Mouse (Mus musculus) right cerebral cortex, postnatal 25 days (tissue): ENCODE results near the gene Ccdc12.

Experiments
- DNase-seq: peaks from one replicate; pipeline ENCODE4 v3.0.0; 2022

The Ccdc12 gene

DNA sequence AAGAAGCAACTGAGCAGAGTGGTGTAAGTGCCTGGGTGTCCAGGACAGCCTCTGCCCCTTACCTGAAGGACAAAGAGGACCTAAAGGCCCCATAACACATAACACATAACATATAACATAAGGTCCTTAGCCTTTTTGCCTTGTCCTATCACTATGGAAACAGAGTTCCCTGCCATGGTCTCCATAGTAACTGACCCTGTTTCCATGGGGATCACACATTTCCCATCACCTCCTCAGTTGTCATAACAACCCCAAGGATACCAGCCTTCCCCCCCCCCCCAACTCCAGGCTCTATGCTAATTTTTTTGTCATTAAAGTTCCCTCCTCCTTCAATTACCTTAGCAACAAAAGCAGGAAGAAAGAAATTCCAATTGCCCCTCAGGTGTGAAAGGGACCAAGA is 6.5 kb upstream of the Ccdc12 start:
- no peak for DNase-seq

- no peak for DNase-seq
These were observed 4.2 kb upstream of the Ccdc12 start for GRCm38 (mm10) chr9:110651931-110652722.

DNA sequence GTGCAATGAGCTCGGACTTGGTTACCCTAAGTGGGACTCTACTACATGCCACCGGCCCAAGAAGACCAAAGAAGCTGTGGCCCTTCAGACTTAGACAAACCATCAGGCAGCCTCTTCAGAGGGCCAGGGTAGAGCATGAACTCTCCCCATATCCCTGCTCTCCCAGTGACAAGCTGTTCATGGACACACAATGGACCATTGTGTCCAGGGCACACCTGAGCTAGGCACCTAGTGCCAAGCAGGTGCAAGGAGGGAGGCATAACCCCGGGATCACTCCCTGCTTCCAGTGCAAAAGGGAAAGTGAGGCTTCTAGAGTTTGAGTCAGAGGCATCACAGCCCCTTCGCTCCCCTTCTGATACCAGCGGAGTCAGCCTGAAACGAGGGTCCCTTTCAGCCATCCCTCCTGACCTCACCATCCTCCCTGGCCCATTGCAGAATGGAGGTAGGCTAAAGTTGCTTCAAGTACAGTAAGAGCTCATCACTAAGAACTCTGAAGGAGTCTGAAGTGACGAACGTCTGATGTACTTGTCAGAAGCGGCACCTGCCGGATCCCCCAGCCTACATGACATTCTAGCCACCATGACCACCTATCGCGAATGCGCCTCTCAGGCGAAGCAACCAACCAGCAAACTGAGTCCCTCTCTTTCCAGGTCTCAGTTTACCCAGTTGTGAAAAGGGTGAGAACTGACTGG is 3.2 kb upstream of the Ccdc12 start:
- DNase-seq, result no peak

- DNase-seq, result peak; percentile 75
These were observed 2.4 kb upstream of the Ccdc12 start, which contains the start of gene Nbeal2 for GRCm38 (mm10) chr9:110653655-110654461. Gene Nbeal2, minus strand, starts transcription at chr9:110654161.

- DNase-seq, result no peak
These were observed 1.3 kb upstream of the Ccdc12 start for GRCm38 (mm10) chr9:110654726-110655650.

DNA sequence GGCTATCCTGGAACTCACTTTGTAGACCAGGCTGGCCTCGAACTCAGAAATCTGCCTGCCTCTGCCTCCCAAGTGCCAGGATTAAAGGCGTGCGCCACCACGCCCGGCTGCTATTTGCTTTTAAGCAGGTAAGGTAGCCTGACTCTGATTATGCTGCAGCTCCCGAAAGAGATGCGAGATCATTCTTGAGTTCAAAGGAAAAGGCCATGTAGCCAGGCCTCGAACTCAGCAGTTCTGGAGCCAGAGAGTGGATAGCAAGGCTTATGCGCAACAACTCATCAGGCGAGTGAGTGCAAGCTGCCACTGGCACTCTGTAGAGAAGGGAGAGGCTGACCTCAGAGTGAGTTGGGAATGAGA is 674 bp upstream of the Ccdc12 start:
- no peak for DNase-seq

- no peak for DNase-seq
These were observed 1.3 kb downstream of the Ccdc12 start for GRCm38 (mm10) chr9:110657474-110658078.

GRCm38 (mm10) chr9:110659521-110659920 is 3.2 kb downstream of the Ccdc12 start:
- DNase-seq, result no peak

DNA sequence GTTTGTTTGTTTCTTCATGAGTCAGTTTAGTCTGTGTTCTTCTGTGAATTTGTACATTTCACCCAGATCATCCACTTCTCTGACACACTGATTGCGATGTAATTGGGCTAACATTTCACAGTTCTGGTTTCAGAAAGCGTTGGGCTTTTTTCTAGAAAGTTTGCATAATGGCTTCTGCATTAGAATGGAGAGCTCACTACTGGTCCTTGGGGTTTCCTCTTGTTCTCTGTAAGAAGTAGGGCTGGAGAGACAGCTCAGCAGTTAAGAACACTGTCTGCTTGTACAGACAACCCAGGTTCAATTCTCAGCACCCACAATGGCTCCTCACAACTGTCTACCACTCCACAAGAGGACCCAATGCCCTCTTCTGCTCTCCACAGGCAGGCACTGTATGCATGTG is 3.9 kb downstream of the Ccdc12 start:
- no peak for DNase-seq

- DNase-seq, result no peak
These were observed 4.7 kb downstream of the Ccdc12 start for GRCm38 (mm10) chr9:110660856-110661612.

GRCm38 (mm10) chr9:110662844-110663243 is 6.5 kb downstream of the Ccdc12 start:
- DNase-seq, result no peak

DNA sequence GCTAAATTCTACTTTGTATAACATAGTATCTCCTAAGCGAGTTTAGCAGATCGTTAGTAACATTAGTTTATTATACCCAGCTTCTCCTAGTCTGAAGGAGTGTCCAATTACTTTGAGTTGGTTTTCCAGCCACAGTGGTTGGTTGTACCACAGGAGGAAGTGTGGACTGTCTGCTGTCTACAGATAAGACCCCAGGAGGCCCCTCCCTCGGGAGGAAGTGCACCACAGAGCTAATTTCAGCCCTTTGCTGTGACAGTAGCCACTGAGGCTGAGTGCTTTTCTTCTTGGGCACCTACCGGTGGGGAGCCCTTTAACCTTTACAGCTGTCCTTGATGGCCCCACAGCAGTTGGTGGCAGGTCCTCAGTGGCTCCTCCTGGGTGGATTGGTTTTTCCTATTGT is 9.6 kb downstream of the Ccdc12 start:
- no peak for DNase-seq

GRCm38 (mm10) chr9:110666374-110666773 is 10.1 kb downstream of the Ccdc12 start:
- no peak for DNase-seq

DNA sequence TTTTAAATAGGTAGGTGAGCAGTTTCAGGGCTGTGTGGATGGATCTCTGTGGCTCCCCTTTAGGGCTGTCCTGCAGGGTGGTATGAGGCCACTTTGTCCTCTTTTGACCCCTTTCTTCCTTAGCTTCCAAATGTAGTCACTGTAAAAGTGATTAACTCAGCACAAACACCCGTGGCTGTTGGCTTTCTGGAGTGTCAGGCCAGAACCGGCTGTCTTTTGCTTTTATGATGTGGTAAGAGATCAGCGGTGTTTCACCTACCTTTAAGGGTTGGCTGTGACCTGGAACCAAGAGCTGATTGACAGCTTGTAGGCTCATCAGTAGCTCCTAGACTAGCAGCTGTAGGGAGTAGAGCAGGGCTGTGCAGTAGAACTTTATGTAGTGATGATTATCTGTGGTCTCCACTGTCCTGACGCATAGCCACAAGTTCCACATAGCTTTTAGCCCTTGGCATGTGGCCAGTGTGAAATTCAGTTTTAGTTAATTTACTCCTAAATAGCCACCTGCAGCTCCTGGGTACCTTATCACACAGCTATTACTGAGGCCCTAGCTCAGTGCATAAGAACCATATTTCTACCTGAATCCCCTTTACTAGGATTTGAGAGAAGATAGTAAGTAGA is 11.0 kb downstream of the Ccdc12 start:
- DNase-seq, result no peak

- DNase-seq, result no peak
These were observed 12.4 kb downstream of the Ccdc12 start for GRCm38 (mm10) chr9:110668601-110669293.

DNA sequence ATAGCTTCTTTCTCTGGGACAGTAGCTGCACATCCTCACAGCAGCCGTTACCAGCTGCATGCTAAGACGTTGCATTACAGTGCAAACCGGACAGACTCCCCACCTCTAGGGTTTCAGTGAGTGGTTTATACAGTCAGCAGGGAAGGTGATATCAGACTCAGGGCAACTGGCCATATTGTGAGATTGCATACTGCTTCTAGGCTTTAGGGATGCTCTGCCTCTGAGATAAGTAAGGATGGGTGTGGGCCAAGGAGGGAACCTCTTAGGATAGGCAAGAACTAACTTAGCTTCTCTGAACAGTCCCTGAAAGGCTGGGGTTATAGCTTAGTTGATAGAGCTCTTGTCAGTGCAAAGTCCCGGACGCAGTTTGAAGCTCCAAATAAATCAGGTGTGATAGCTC is 13.5 kb downstream of the Ccdc12 start:
- no peak for DNase-seq

DNA sequence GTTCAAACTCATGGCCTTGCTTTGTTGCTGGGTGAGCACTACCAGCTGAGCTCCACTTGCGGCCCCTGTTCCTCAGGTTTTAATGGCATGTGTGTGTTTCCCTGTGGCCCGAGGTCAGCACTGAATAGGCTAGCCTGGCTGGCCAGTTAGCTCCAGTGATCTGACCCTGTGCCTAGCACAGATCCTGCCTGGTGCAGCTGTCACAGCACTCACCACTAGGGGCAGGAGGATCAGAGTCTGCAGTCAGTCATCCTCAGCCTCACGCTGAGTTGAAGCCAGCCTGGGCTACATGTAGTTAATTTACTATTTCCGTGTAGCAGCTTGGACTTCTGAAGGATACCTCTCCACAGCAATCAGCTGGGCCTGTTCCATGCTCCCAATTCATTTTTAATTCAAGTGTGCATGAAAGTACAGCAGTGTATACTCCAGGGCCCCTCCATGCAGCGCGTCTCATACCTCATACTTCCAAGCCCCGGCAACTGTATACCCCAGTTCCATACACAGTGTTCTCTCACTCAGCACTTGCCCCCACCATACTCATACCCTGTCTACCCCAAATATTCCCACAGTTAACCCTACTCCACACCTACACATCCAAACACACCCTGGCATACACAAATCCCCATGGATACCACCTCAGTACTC is 16.3 kb downstream of the Ccdc12 start:
- no peak for DNase-seq

DNA sequence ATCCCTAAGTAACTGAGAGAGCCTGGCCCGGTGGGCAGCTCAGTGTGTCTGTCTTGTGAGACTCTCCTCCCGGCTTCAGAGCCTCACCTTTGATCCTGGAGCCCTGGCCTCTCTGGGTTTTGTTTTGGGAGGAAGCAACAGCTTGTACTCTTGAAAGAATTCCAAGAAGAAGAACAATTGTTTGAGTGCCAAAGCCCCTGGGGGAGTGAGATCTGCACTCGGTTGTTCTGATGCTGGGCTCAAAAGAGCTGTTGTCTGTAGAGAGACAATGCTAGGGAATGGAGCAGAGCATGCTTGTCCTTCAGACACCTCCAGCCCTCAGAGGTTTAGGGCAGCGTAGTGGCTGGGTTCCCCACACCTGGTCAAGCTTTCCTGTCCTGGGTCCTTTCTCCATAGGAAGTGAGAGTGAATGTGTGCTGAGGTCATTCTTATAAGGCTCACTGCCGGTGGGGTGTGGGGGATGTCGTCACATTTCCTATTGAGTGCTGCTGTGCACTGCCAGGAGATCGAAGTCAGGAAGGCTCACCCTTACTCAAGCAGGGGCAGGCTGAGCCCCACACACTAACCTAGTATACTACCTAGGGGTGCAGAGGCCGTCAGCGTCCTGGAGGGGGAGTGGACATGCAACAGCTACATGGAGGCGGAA is 16.9 kb downstream of the Ccdc12 start:
- DNase-seq, result no peak

DNA sequence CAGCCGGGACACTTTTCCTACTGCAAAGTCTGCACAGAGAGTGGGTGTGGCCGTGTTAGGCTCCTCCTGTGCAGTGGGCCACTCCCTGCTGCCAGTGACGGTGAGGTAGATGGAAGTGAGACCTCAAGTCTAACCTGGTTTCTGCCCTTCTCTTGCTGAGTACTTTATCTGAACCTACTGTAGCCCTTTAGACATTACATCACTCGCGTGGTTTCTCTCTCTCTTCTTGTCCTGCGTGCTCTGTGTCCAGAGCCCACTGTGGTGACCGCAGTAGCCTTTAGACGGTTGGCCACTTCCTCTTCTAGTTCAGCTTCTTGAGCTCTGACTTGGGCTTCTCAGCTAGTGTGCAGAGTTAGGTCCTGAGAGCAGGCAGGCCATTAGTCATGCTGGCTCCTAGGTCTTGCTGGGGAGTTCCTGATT is 20.2 kb downstream of the Ccdc12 start:
- no peak for DNase-seq
